Mouse (Mus musculus): ENCODE data around the gene Peli2. TPM values are rescaled to one million over a fixed set of nuclear protein-coding genes. Genes with fewer than 3 reads are reported as not detected.

The Peli2 gene
- total RNA-seq, 1 experiment, result 1.6 TPM

GRCm38 (mm10) chr14:48137731-48138130 lies 17.1 kb downstream of the Peli2 start:
- in situ Hi-C loops (cut with MboI; ENCODE audit: low sequenced_read_pairs in 2 of 2, unreplicated experiment in 2 of 2), result no loop called here
- Histone ChIP-seq H3K36me3 (ENCODE audit: control insufficient read depth, insufficient read depth, low read length, poor library complexity, severe bottlenecking) (no peaks in the 10 kb centered on the region), H3K4me1 (ENCODE audit: control insufficient read depth in 2 of 2, insufficient read depth in 2 of 2, low read length in 2 of 2, poor library complexity in 1 of 2) (peaks cover 0 to 2% of the 10 kb centered on the region in 2 experiments; a peak in 1 of 4 replicates), H3K9me3 (ENCODE audit: control insufficient read depth, insufficient read depth, low read depth, low read length) (no peaks in the 10 kb centered on the region), H3K27ac (ENCODE audit: insufficient read depth, low read depth, low read length, poor library complexity, severe bottlenecking) (no peak overlapping the region), H3K9ac (ENCODE audit: insufficient read depth, low read depth, low read length, poor library complexity, severe bottlenecking) (no peak overlapping the region), H3K4me3 (ENCODE audit: insufficient read depth in 1 of 2, low read depth in 1 of 2, low read length in 2 of 2, poor library complexity in 1 of 2, severe bottlenecking in 1 of 2) (no peak overlapping the region)
- TF ChIP-seq ZNF384 (IDR thresholded peaks at IDR 0.05; ENCODE audit: low read depth, low read length) (no peak), ZC3H11A (IDR thresholded peaks at IDR 0.05; ENCODE audit: borderline replicate concordance, low read depth, low read length) (no peak), HCFC1 (IDR thresholded peaks at IDR 0.05; ENCODE audit: borderline replicate concordance, insufficient read depth, low read length) (no peak), MAFK (IDR thresholded peaks at IDR 0.05; ENCODE audit: insufficient read depth, low read depth, low read length) (no peak), CHD2 (IDR thresholded peaks at IDR 0.05; ENCODE audit: low read depth, low read length) (no peak)
- DNase-seq (ENCODE audit: low read depth, low spot score), result no peak

DNA sequence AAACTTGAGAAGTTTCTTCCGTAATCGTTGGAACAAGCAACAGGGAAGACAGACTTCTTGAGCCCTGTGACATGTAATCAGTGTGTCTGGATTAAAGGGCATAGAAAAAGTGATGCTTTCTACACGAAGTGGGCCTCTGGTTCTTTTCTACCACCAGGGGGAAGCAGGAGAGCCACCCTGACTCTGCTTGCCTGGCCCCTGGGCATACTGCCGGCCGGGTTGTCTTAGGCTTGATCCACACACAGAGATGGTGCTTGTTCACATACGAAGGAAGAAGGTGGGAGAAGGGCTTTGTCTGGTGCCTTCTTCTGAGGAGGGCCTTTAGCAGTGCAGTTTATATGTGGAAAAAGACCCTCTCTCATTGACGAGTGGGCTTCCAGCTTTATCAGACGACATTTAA lies 17.5 kb downstream of the Peli2 start:
- H3K27ac ChIP-seq (ENCODE audit: insufficient read depth, low read depth, low read length, poor library complexity, severe bottlenecking), result no peak overlapping the region
- peaks cover 0 to 2% of the 10 kb centered on the region in 2 experiments; a peak in 1 of 4 replicates for H3K4me1 ChIP-seq (ENCODE audit: control insufficient read depth in 2 of 2, insufficient read depth in 2 of 2, low read length in 2 of 2, poor library complexity in 1 of 2)
- H3K9ac ChIP-seq (ENCODE audit: insufficient read depth, low read depth, low read length, poor library complexity, severe bottlenecking), result no peak overlapping the region
- TF ChIP-seq ZNF384 (IDR thresholded peaks at IDR 0.05; ENCODE audit: low read depth, low read length) (no peak), ZC3H11A (IDR thresholded peaks at IDR 0.05; ENCODE audit: borderline replicate concordance, low read depth, low read length) (no peak), MAFK (IDR thresholded peaks at IDR 0.05; ENCODE audit: insufficient read depth, low read depth, low read length) (no peak), CHD2 (IDR thresholded peaks at IDR 0.05; ENCODE audit: low read depth, low read length) (no peak), HCFC1 (IDR thresholded peaks at IDR 0.05; ENCODE audit: borderline replicate concordance, insufficient read depth, low read length) (no peak)
- H3K9me3 ChIP-seq (ENCODE audit: control insufficient read depth, insufficient read depth, low read depth, low read length), result no peaks in the 10 kb centered on the region
- no peaks in the 10 kb centered on the region for H3K36me3 ChIP-seq (ENCODE audit: control insufficient read depth, insufficient read depth, low read length, poor library complexity, severe bottlenecking)
- in situ Hi-C loops (cut with MboI; ENCODE audit: low sequenced_read_pairs in 2 of 2, unreplicated experiment in 2 of 2), result no loop called here
- no peak for DNase-seq (ENCODE audit: low read depth, low spot score)
- no peak overlapping the region for H3K4me3 ChIP-seq (ENCODE audit: insufficient read depth in 1 of 2, low read depth in 1 of 2, low read length in 2 of 2, poor library complexity in 1 of 2, severe bottlenecking in 1 of 2)

- no peak overlapping the region for H3K27ac ChIP-seq (ENCODE audit: insufficient read depth, low read depth, low read length, poor library complexity, severe bottlenecking)
- no peak overlapping the region for H3K9ac ChIP-seq (ENCODE audit: insufficient read depth, low read depth, low read length, poor library complexity, severe bottlenecking)
- H3K4me1 ChIP-seq (ENCODE audit: control insufficient read depth in 2 of 2, insufficient read depth in 2 of 2, low read length in 2 of 2, poor library complexity in 1 of 2), result peaks cover 0 to under 1% of the 10 kb centered on the region in 2 experiments; a peak in 1 of 4 replicates
- no peaks in the 10 kb centered on the region for H3K36me3 ChIP-seq (ENCODE audit: control insufficient read depth, insufficient read depth, low read length, poor library complexity, severe bottlenecking)
- H3K9me3 ChIP-seq (ENCODE audit: control insufficient read depth, insufficient read depth, low read depth, low read length), result no peaks in the 10 kb centered on the region
- in situ Hi-C loops (cut with MboI; ENCODE audit: low sequenced_read_pairs in 2 of 2, unreplicated experiment in 2 of 2), result no loop called here
- no peak for TF ChIP-seq ZNF384 (IDR thresholded peaks at IDR 0.05; ENCODE audit: low read depth, low read length)
- TF ChIP-seq MAFK (IDR thresholded peaks at IDR 0.05; ENCODE audit: insufficient read depth, low read depth, low read length), result no peak
- TF ChIP-seq HCFC1 (IDR thresholded peaks at IDR 0.05; ENCODE audit: borderline replicate concordance, insufficient read depth, low read length), result no peak
- no peak for TF ChIP-seq ZC3H11A (IDR thresholded peaks at IDR 0.05; ENCODE audit: borderline replicate concordance, low read depth, low read length)
- no peak for TF ChIP-seq CHD2 (IDR thresholded peaks at IDR 0.05; ENCODE audit: low read depth, low read length)
- no peak overlapping the region for H3K4me3 ChIP-seq (ENCODE audit: insufficient read depth in 1 of 2, low read depth in 1 of 2, low read length in 2 of 2, poor library complexity in 1 of 2, severe bottlenecking in 1 of 2)
- no peak for DNase-seq (ENCODE audit: low read depth, low spot score)
These were observed 18.8 kb downstream of the Peli2 start for GRCm38 (mm10) chr14:48139409-48139808.

- no peak overlapping the region for H3K9ac ChIP-seq (ENCODE audit: insufficient read depth, low read depth, low read length, poor library complexity, severe bottlenecking)
- H3K4me1 ChIP-seq (ENCODE audit: control insufficient read depth in 2 of 2, insufficient read depth in 2 of 2, low read length in 2 of 2, poor library complexity in 1 of 2), result no peaks in the 10 kb centered on the region
- in situ Hi-C loops (cut with MboI; ENCODE audit: low sequenced_read_pairs in 2 of 2, unreplicated experiment in 2 of 2), result no loop called here
- no peak for DNase-seq (ENCODE audit: low read depth, low spot score)
- no peaks in the 10 kb centered on the region for H3K9me3 ChIP-seq (ENCODE audit: control insufficient read depth, insufficient read depth, low read depth, low read length)
- H3K4me3 ChIP-seq (ENCODE audit: insufficient read depth in 1 of 2, low read depth in 1 of 2, low read length in 2 of 2, poor library complexity in 1 of 2, severe bottlenecking in 1 of 2), result no peak overlapping the region
- no peaks in the 10 kb centered on the region for H3K36me3 ChIP-seq (ENCODE audit: control insufficient read depth, insufficient read depth, low read length, poor library complexity, severe bottlenecking)
- H3K27ac ChIP-seq (ENCODE audit: insufficient read depth, low read depth, low read length, poor library complexity, severe bottlenecking), result no peak overlapping the region
- no peak for TF ChIP-seq CHD2 (IDR thresholded peaks at IDR 0.05; ENCODE audit: low read depth, low read length)
- no peak for TF ChIP-seq ZC3H11A (IDR thresholded peaks at IDR 0.05; ENCODE audit: borderline replicate concordance, low read depth, low read length)
- no peak for TF ChIP-seq HCFC1 (IDR thresholded peaks at IDR 0.05; ENCODE audit: borderline replicate concordance, insufficient read depth, low read length)
- TF ChIP-seq ZNF384 (IDR thresholded peaks at IDR 0.05; ENCODE audit: low read depth, low read length), result no peak
- no peak for TF ChIP-seq MAFK (IDR thresholded peaks at IDR 0.05; ENCODE audit: insufficient read depth, low read depth, low read length)
These were observed 21.1 kb downstream of the Peli2 start for GRCm38 (mm10) chr14:48141694-48142093.

DNA sequence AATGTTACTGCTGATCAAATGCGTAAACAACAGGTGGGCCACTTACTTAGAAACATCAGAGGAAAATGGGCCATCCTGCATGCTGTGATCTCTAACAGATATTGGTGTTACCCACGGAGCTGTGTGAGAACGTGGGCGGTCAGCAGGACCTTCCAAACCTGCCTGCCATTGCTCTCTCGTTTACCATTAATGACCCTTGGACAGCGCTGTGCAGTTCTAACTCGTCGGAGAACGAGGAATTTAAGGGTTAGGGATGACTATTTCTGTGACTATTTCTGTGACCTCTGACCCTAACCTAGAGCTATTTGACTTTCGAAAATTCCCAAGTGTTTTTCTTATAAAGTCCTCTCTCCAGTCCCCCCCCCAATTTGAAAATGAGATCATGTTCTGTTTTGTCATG lies 22.1 kb downstream of the Peli2 start:
- Histone ChIP-seq H3K9ac (ENCODE audit: insufficient read depth, low read depth, low read length, poor library complexity, severe bottlenecking) (no peak overlapping the region), H3K36me3 (ENCODE audit: control insufficient read depth, insufficient read depth, low read length, poor library complexity, severe bottlenecking) (no peaks in the 10 kb centered on the region), H3K4me3 (ENCODE audit: insufficient read depth in 1 of 2, low read depth in 1 of 2, low read length in 2 of 2, poor library complexity in 1 of 2, severe bottlenecking in 1 of 2) (no peak overlapping the region), H3K9me3 (ENCODE audit: control insufficient read depth, insufficient read depth, low read depth, low read length) (no peaks in the 10 kb centered on the region), H3K27ac (ENCODE audit: insufficient read depth, low read depth, low read length, poor library complexity, severe bottlenecking) (no peak overlapping the region), H3K4me1 (ENCODE audit: control insufficient read depth in 2 of 2, insufficient read depth in 2 of 2, low read length in 2 of 2, poor library complexity in 1 of 2) (no peaks in the 10 kb centered on the region)
- TF ChIP-seq ZNF384 (IDR thresholded peaks at IDR 0.05; ENCODE audit: low read depth, low read length), result no peak
- TF ChIP-seq HCFC1 (IDR thresholded peaks at IDR 0.05; ENCODE audit: borderline replicate concordance, insufficient read depth, low read length), result no peak
- TF ChIP-seq CHD2 (IDR thresholded peaks at IDR 0.05; ENCODE audit: low read depth, low read length), result no peak
- no peak for TF ChIP-seq MAFK (IDR thresholded peaks at IDR 0.05; ENCODE audit: insufficient read depth, low read depth, low read length)
- no peak for TF ChIP-seq ZC3H11A (IDR thresholded peaks at IDR 0.05; ENCODE audit: borderline replicate concordance, low read depth, low read length)
- in situ Hi-C loops (cut with MboI; ENCODE audit: low sequenced_read_pairs in 2 of 2, unreplicated experiment in 2 of 2), result no loop called here
- no peak for DNase-seq (ENCODE audit: low read depth, low spot score)

Measured in ES-E14 (cell line).